Mouse (Mus musculus) thymus, postnatal 36 days (tissue): ENCODE results near the gene Slc8a1.

Experiments used
- DNase-seq, 2 experiments: peaks; one replicate each; pipeline ENCODE4 v3.0.0; 2022; ENCODE audit warnings: mixed read lengths in 2 of 2

The Slc8a1 gene

GRCm38 (mm10) chr17:81554052-81554734 lies 184.0 kb downstream of the Slc8a1 start:
- DNase-seq, result no peak

- no peak for DNase-seq
Observed at GRCm38 (mm10) chr17:81551856-81552635, 186.1 kb downstream of the Slc8a1 start.

GRCm38 (mm10) chr17:81550864-81551263 lies 187.3 kb downstream of the Slc8a1 start:
- no peak for DNase-seq

GRCm38 (mm10) chr17:81548016-81548415 lies 190.2 kb downstream of the Slc8a1 start:
- DNase-seq, result no peak

GRCm38 (mm10) chr17:81546525-81546924 lies 191.7 kb downstream of the Slc8a1 start:
- DNase-seq, result no peak

GRCm38 (mm10) chr17:81546012-81546411 lies 192.2 kb downstream of the Slc8a1 start:
- DNase-seq, result no peak

- DNase-seq, result no peak
Observed at GRCm38 (mm10) chr17:81544926-81545325, 193.3 kb downstream of the Slc8a1 start.

GRCm38 (mm10) chr17:81542313-81543185 lies 195.6 kb downstream of the Slc8a1 start:
- no peak for DNase-seq

GRCm38 (mm10) chr17:81538163-81539160 lies 199.7 kb downstream of the Slc8a1 start:
- no peak for DNase-seq

- no peak for DNase-seq
Observed at GRCm38 (mm10) chr17:81536093-81536492, 202.1 kb downstream of the Slc8a1 start.

GRCm38 (mm10) chr17:81529849-81530248 lies 208.3 kb downstream of the Slc8a1 start:
- DNase-seq, result no peak

- no peak for DNase-seq
Observed at GRCm38 (mm10) chr17:81528940-81529339, 209.2 kb downstream of the Slc8a1 start.

GRCm38 (mm10) chr17:81526463-81526862 lies 211.7 kb downstream of the Slc8a1 start:
- no peak for DNase-seq

- DNase-seq, result no peak
Observed at GRCm38 (mm10) chr17:81524826-81525225, 213.4 kb downstream of the Slc8a1 start.

GRCm38 (mm10) chr17:81523943-81524342 lies 214.2 kb downstream of the Slc8a1 start:
- DNase-seq, result no peak

- DNase-seq, result no peak
Observed at GRCm38 (mm10) chr17:81518316-81519025, 219.7 kb downstream of the Slc8a1 start.

- DNase-seq, result no peak
Observed at GRCm38 (mm10) chr17:81516155-81516554, 222.0 kb downstream of the Slc8a1 start.

- DNase-seq, result no peak
Observed at GRCm38 (mm10) chr17:81514022-81514421, 224.2 kb downstream of the Slc8a1 start.

GRCm38 (mm10) chr17:81513368-81513958 lies 224.7 kb downstream of the Slc8a1 start:
- no peak for DNase-seq

GRCm38 (mm10) chr17:81505162-81505685 lies 233.0 kb downstream of the Slc8a1 start:
- no peak for DNase-seq

- DNase-seq, result no peak
Observed at GRCm38 (mm10) chr17:81504040-81504439, 234.1 kb downstream of the Slc8a1 start.
